Mouse (Mus musculus) MEL (cell line): ENCODE measurements around the gene Gramd1b. TPM values are rescaled to one million over a fixed set of nuclear protein-coding genes. Genes with fewer than 3 reads are reported as not detected.

Experiments
- DNase-seq: peaks from one replicate; pipeline ENCODE4 v3.0.0; 2011; ENCODE audit warnings: low read depth, low spot score
- H3K27ac ChIP-seq: 2 replicates; pipeline ENCODE4 v1.5.1; 2012; ENCODE audit warnings: low read depth, mild to moderate bottlenecking, control low read depth, low read length, moderate library complexity; ENCODE audit not compliant: control insufficient read depth
- H3K27me3 ChIP-seq, 2 experiments: fragments of 150-350 bp in 1 of 2; sonication (generic) in 1 of 2; 2 replicates each; pipeline ENCODE4 v1.6.1; 2012; ENCODE audit warnings: low read length in 2 of 2, mild to moderate bottlenecking in 2 of 2, improper control_type of control experiment in 1 of 2, moderate library complexity in 1 of 2; ENCODE audit not compliant: insufficient read depth in 2 of 2, control insufficient read depth in 1 of 2
- H3K36me3 ChIP-seq, 2 experiments: 2 replicates each; pipeline ENCODE4 v1.6.1; 2012 to 2014; ENCODE audit warnings: low read length in 2 of 2, improper control_type of control experiment in 1 of 2, inconsistent platforms in 1 of 2, mild to moderate bottlenecking in 1 of 2; ENCODE audit not compliant: insufficient read depth in 2 of 2, control insufficient read depth in 1 of 2
- H3K4me1 ChIP-seq, 2 experiments: fragments of 150-350 bp in 1 of 2; sonication (generic) in 1 of 2; 2 replicates each; pipeline ENCODE4 v1.6.1; 2012; ENCODE audit warnings: low read length in 2 of 2, improper control_type of control experiment in 1 of 2, mild to moderate bottlenecking in 1 of 2; ENCODE audit not compliant: insufficient read depth in 2 of 2, control insufficient read depth in 1 of 2
- H3K4me3 ChIP-seq, 2 experiments: fragments of 150-350 bp in 1 of 2; sonication (generic) in 1 of 2; 2 replicates each; pipeline ENCODE4 v1.5.1; 2012; ENCODE audit warnings: low read depth in 2 of 2, low read length in 2 of 2, mild to moderate bottlenecking in 2 of 2, moderate library complexity in 2 of 2, control low read depth in 1 of 2, improper control_type of control experiment in 1 of 2; ENCODE audit not compliant: control insufficient read depth in 1 of 2, insufficient read depth in 1 of 2
- H3K79me2 ChIP-seq: 2 replicates; pipeline ENCODE4 v1.6.1; 2012; ENCODE audit warnings: mild to moderate bottlenecking, low read length, moderate library complexity; ENCODE audit not compliant: control insufficient read depth, poor library complexity, insufficient read depth
- H3K9ac ChIP-seq: 2 replicates; pipeline ENCODE4 v1.6.1; 2012; ENCODE audit warnings: low read depth, mild to moderate bottlenecking, control low read depth, low read length, moderate library complexity; ENCODE audit not compliant: control insufficient read depth, poor library complexity, severe bottlenecking
- H3K9me3 ChIP-seq: fragments of 150-350 bp; sonication (generic); replicated peaks from 2 replicates; pipeline ENCODE4 v1.6.1; 2012; ENCODE audit warnings: mild to moderate bottlenecking, low read length, improper control_type of control experiment, moderate library complexity; ENCODE audit not compliant: insufficient read depth
- BHLHE40 ChIP-seq: IDR thresholded peaks from 2 replicates; pipeline ENCODE4 v1.6.1; 2012; ENCODE audit warnings: low read depth, mild to moderate bottlenecking, inconsistent platforms, low read length, improper control_type of control experiment, borderline replicate concordance
- CHD1 ChIP-seq: IDR thresholded peaks from 2 replicates; pipeline ENCODE4 v1.6.1; 2012; ENCODE audit warnings: low read depth, mild to moderate bottlenecking, inconsistent platforms, low read length, improper control_type of control experiment
- CHD2 ChIP-seq: IDR thresholded peaks from 2 replicates; pipeline ENCODE4 v1.6.1; 2011; ENCODE audit warnings: low read length, improper control_type of control experiment
- CTCF ChIP-seq, 3 experiments: IDR thresholded peaks in 2 of 3; conservative IDR thresholded peaks in 1 of 3; 2 replicates each; pipeline ENCODE4 v1.5.1; 2011 to 2012; ENCODE audit warnings: low read length in 3 of 3, low read depth in 2 of 3, mild to moderate bottlenecking in 2 of 3, improper control_type of control experiment in 1 of 3, inconsistent platforms in 1 of 3, mixed read lengths in 1 of 3, moderate library complexity in 1 of 3; ENCODE audit not compliant: control insufficient read depth in 1 of 3, insufficient read depth in 1 of 3, poor library complexity in 1 of 3, severe bottlenecking in 1 of 3
- E2F4 ChIP-seq: IDR thresholded peaks from 2 replicates; pipeline ENCODE4 v1.6.1; 2011; ENCODE audit warnings: low read depth, low read length, improper control_type of control experiment, borderline replicate concordance
- EP300 ChIP-seq, 2 experiments: IDR thresholded peaks; 2 replicates each; pipeline ENCODE4 v1.6.1; 2011; ENCODE audit warnings: improper control_type of control experiment in 2 of 2, low read length in 2 of 2, low read depth in 1 of 2, mild to moderate bottlenecking in 1 of 2
- ETS1 ChIP-seq: IDR thresholded peaks from 2 replicates; pipeline ENCODE4 v1.6.1; 2012; ENCODE audit warnings: low read depth, mild to moderate bottlenecking, inconsistent platforms, low read length, improper control_type of control experiment, moderate library complexity
- GABPA ChIP-seq: IDR thresholded peaks from 2 replicates; pipeline ENCODE4 v1.6.1; 2012; ENCODE audit warnings: low read depth, mild to moderate bottlenecking, inconsistent platforms, low read length, improper control_type of control experiment, moderate library complexity
- GATA1 ChIP-seq: IDR thresholded peaks from 2 replicates; pipeline ENCODE4 v1.6.1; 2011; ENCODE audit warnings: low read depth, low read length, improper control_type of control experiment
- HCFC1 ChIP-seq: IDR thresholded peaks from 2 replicates; pipeline ENCODE4 v1.6.1; 2012; ENCODE audit warnings: low read depth, mild to moderate bottlenecking, inconsistent platforms, low read length, improper control_type of control experiment, moderate library complexity
- JUND ChIP-seq: IDR thresholded peaks from 2 replicates; pipeline ENCODE4 v1.6.1; 2011; ENCODE audit warnings: low read depth, mild to moderate bottlenecking, improper control_type of control experiment, low read length
- KAT2A ChIP-seq: conservative IDR thresholded peaks from 2 replicates; pipeline ENCODE4 v1.6.1; 2012; ENCODE audit warnings: low read depth, low read length, improper control_type of control experiment, inconsistent platforms
- MEF2A ChIP-seq: IDR thresholded peaks from 2 replicates; pipeline ENCODE4 v1.6.1; 2014; ENCODE audit warnings: low read depth, mild to moderate bottlenecking, inconsistent platforms, low read length, improper control_type of control experiment; ENCODE audit not compliant: poor library complexity, insufficient replicate concordance, severe bottlenecking; ENCODE audit errors: extremely low read depth
- MYB ChIP-seq: IDR thresholded peaks from 2 replicates; pipeline ENCODE4 v1.6.1; 2011; ENCODE audit warnings: mild to moderate bottlenecking, low read depth, low read length, improper control_type of control experiment
- POLR2A ChIP-seq, 2 experiments: IDR thresholded peaks; 2 replicates each; pipeline ENCODE4 v1.6.1; 2011 to 2012; ENCODE audit warnings: low read length in 2 of 2, mild to moderate bottlenecking in 2 of 2, control low read depth in 1 of 2, improper control_type of control experiment in 1 of 2, low read depth in 1 of 2, moderate library complexity in 1 of 2; ENCODE audit not compliant: control insufficient read depth in 1 of 2, insufficient read depth in 1 of 2, poor library complexity in 1 of 2
- POLR2AphosphoS2 ChIP-seq: IDR thresholded peaks from 2 replicates; pipeline ENCODE4 v1.6.1; 2011; ENCODE audit warnings: low read length, improper control_type of control experiment
- RAD21 ChIP-seq: IDR thresholded peaks from 2 replicates; pipeline ENCODE4 v1.6.1; 2011; ENCODE audit warnings: mild to moderate bottlenecking, low read depth, low read length, improper control_type of control experiment
- RCOR1 ChIP-seq: IDR thresholded peaks from 2 replicates; pipeline ENCODE4 v1.6.1; 2012; ENCODE audit warnings: low read depth, mild to moderate bottlenecking, inconsistent platforms, low read length, improper control_type of control experiment
- SIN3A ChIP-seq: IDR thresholded peaks from 2 replicates; pipeline ENCODE4 v1.6.1; 2012; ENCODE audit warnings: low read length, improper control_type of control experiment, inconsistent platforms
- ZC3H11A ChIP-seq: IDR thresholded peaks from 2 replicates; pipeline ENCODE4 v1.6.1; 2012; ENCODE audit warnings: low read depth, mild to moderate bottlenecking, inconsistent platforms, low read length, improper control_type of control experiment
- polyA plus RNA-seq, 2 experiments: library from polyadenylated mRNA; stranded (reverse) in 1 of 2; unstranded in 1 of 2; fragments of >175 nt in 1 of 2; fragments of >200 nt in 1 of 2; gene quantifications; 2 replicates each; pipeline versions ENCODE4 v1.2.1 to v1.2.4; 2012; ENCODE audit warnings: low replicate concordance in 2 of 2, low read depth in 1 of 2; ENCODE audit not compliant: insufficient read length in 2 of 2, insufficient read depth in 1 of 2, missing spikeins in 1 of 2
- total RNA-seq: library from RNA; depleted of rRNA; stranded (reverse); fragments of 300-350 nt; gene quantifications from 2 replicates; pipeline ENCODE4 v1.2.3, GENCODE M21; 2012

Gramd1b gene
- total and polyA plus RNA-seq, 3 experiments, result not detected

DNA sequence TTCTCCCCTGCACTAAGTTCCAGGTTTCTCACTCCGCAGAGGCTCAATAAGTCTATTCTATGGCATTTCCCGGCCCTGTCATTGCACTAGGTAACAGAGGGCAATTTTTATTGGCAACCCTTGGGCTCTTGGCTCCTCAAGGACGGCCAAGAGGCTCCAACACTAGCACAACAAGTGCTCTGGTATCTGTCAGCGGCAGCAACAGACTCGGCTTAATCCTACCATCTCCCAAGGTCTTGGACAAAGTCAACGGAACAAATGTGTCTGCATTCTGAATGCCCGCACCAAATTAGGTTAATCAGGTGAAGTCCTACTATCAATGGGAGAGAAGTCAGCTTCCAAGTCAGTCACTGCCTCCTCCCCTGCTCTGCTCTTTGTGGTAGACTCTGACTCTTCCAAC is 93.3 kb downstream of the Gramd1b start:
- Histone ChIP-seq H3K9me3 (no peaks in the 10 kb centered on the region), H3K27me3 (no peaks in the 10 kb centered on the region), H3K4me3 (no peak overlapping the region), H3K36me3 (no peaks in the 10 kb centered on the region), H3K27ac (no peak overlapping the region), H3K9ac (no peak overlapping the region), H3K4me1 (no peaks in the 10 kb centered on the region), H3K79me2 (no peaks in the 10 kb centered on the region)
- DNase-seq, result no peak
- TF ChIP-seq GABPA, result no peak
- no peak for TF ChIP-seq CHD2
- no peak for TF ChIP-seq EP300 (IDR thresholded peaks at IDR 0.05; ENCODE audit: low read depth in 1 of 2, low read length in 2 of 2)
- no peak for TF ChIP-seq MYB
- no peak for TF ChIP-seq CTCF (IDR thresholded peaks at IDR 0.05 in 2 of 3, conservative IDR thresholded peaks at IDR 0.05 in 1 of 3; ENCODE audit: control insufficient read depth in 1 of 3, insufficient read depth in 1 of 3, low read depth in 2 of 3, low read length in 3 of 3, poor library complexity in 1 of 3, severe bottlenecking in 1 of 3)
- no peak for TF ChIP-seq ETS1
- TF ChIP-seq RAD21, result no peak
- no peak for TF ChIP-seq HCFC1
- TF ChIP-seq SIN3A, result no peak

DNA sequence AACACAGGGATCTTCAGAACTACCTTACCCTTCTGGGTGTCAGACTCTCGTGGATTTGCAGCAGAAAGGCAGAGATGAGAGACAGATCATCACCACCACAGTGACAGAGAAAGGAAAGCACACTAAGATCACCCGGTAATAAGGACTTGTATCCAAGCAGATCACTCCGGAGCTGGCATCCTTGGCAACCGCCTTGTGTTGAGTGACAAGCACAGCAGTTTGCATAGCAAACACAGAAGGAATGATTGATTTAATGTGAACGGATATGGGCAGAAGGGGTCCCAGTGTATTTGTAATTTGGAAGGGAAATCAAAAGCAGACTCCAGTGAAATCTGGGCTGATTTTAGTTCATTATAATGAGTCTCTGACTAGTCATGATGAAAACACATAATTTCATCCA is 97.9 kb downstream of the Gramd1b start:
- TF ChIP-seq MEF2A, result no peak
- no peak for TF ChIP-seq RAD21
- no peak for TF ChIP-seq ETS1
- TF ChIP-seq BHLHE40, result no peak
- no peak for TF ChIP-seq CTCF (IDR thresholded peaks at IDR 0.05 in 2 of 3, conservative IDR thresholded peaks at IDR 0.05 in 1 of 3; ENCODE audit: control insufficient read depth in 1 of 3, insufficient read depth in 1 of 3, low read depth in 2 of 3, low read length in 3 of 3, poor library complexity in 1 of 3, severe bottlenecking in 1 of 3)
- no peak for TF ChIP-seq E2F4
- TF ChIP-seq POLR2A (IDR thresholded peaks at IDR 0.05; ENCODE audit: control insufficient read depth in 1 of 2, insufficient read depth in 1 of 2, low read depth in 1 of 2, low read length in 2 of 2, poor library complexity in 1 of 2), result no peak
- no peak for TF ChIP-seq RCOR1
- TF ChIP-seq POLR2AphosphoS2, result no peak
- TF ChIP-seq CHD2, result no peak
- TF ChIP-seq CHD1, result no peak
- no peak for TF ChIP-seq GATA1
- no peak for TF ChIP-seq ZC3H11A
- TF ChIP-seq JUND, result no peak
- TF ChIP-seq KAT2A, result no peak
- no peak for TF ChIP-seq EP300 (IDR thresholded peaks at IDR 0.05; ENCODE audit: low read depth in 1 of 2, low read length in 2 of 2)
- no peaks in the 10 kb centered on the region for H3K9me3 ChIP-seq
- no peak overlapping the region for H3K4me3 ChIP-seq
- H3K27ac ChIP-seq, result no peak overlapping the region
- no peaks in the 10 kb centered on the region for H3K27me3 ChIP-seq
- H3K9ac ChIP-seq, result no peak overlapping the region
- H3K36me3 ChIP-seq, result no peaks in the 10 kb centered on the region
- H3K4me1 ChIP-seq, result no peaks in the 10 kb centered on the region
- H3K79me2 ChIP-seq, result no peaks in the 10 kb centered on the region
- no peak for DNase-seq
